Mouse (Mus musculus) erythroid progenitor cell, adult 5-6 weeks (primary cell): ENCODE measurements around the gene Ly6c1. TPM values are rescaled to one million over a fixed set of nuclear protein-coding genes. Genes with fewer than 3 reads are reported as not detected.
A peak's percentile ranks its signal among the peaks of the same experiment; 100 is the strongest.
"Not testable (repeated sequence)": the region's sequence is repeated elsewhere in the genome, so short reads cannot be mapped to it uniquely, and the experiment has no call there.

Experiments
- ATAC-seq: replicated peaks from 2 replicates; pipeline ENCODE4 v1.8.0; 2016; ENCODE audit warnings: moderate number of reproducible peaks, mild to moderate bottlenecking, moderate TSS enrichment, inconsistent platforms; ENCODE audit not compliant: poor library complexity, low FRiP score, severe bottlenecking
- total RNA-seq, 2 experiments: library from RNA; stranded (forward) in 1 of 2; stranded (reverse) in 1 of 2; fragments of 150-400 nt in 1 of 2; fragments of 186-747, 209-891 nt in 1 of 2; gene quantifications; 2 replicates each; pipeline versions ENCODE4 v1.2.3 to v1.2.4; 2015 to 2017; ENCODE audit warnings: low replicate concordance in 2 of 2

Ly6c1 gene
- total RNA-seq (2015; ENCODE audit: low replicate concordance) (5.9 and 6.8 TPM in 2 replicates), total RNA-seq (2017; ENCODE audit: low replicate concordance) (not detected in 2 replicates)

GRCm38 (mm10) chr15:75048642-75049261, at the start of gene Ly6c1:
Ly6c1 (minus strand) TSS chr15:75048830.
- not testable (repeated sequence) for ATAC-seq

- ATAC-seq = not testable (repeated sequence)
Measured at GRCm38 (mm10) chr15:75088041-75088440, 39.4 kb upstream of the Ly6c1 start.

DNA sequence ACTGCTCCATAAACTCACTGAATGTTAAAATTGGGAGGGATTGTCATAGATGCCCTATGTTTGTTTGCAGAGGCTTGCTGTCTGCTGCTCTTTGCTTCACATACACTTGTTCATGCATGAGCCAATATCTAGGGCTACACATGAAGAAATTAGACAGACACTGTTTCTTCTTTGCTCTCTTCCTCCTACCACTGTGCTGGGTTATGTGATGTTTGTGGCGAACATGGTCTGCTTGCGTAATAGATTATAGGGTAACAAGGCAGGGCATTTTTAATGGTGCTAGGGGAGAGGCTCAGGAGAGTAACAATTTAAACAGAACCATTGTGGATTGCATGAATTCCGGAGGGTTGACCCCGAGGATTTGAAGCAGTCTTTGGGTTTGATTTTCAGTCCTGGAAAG, 21.3 kb upstream of the Ly6c1 start:
- ATAC-seq = no peak

DNA sequence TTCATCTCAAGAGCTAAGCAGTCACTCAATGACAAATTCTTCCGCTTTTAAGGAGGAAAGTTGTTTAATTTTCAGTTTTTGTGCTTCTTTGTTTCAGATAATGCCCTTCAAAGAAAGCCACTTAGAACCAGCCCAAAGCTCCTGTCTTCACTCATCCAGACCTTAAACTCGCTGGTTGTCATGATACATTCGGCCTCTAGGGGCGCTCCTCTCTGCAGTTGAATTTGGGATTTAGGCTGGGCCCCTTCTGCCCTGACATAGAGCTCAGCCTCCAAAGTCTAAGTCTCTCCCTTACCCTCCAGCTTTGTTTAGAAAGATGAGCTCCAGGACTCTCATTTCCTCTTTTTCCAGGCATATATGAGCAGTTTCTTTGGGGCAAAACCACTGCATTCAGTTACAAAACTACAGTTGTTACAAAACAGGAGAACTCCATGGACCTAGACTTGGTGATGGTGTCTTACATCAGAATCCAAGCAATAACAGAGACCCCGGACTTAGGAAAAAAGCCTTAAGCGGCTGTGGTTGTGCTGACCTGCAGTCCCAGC, 13.5 kb upstream of the Ly6c1 start:
- not testable (repeated sequence) for ATAC-seq

DNA sequence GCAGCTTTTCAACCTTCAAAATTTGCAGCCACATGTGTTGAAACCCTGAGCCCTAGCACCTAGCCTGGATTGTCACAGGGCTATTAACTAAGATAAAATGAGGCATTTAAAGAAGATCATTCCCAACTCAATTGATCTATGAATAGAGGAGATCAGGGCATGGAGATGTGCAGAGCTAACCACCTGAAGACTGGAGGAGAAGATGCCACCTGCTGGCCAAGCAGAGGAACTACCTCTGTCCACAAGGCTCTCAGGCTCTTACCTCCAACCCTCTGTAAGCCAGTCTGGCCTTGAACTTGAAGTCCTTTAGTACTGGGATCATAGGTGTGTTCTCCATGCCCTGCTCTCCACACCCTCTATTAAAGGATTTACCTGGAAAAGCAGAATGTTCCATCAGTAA, 11.9 kb upstream of the Ly6c1 start:
- no peak for ATAC-seq

DNA sequence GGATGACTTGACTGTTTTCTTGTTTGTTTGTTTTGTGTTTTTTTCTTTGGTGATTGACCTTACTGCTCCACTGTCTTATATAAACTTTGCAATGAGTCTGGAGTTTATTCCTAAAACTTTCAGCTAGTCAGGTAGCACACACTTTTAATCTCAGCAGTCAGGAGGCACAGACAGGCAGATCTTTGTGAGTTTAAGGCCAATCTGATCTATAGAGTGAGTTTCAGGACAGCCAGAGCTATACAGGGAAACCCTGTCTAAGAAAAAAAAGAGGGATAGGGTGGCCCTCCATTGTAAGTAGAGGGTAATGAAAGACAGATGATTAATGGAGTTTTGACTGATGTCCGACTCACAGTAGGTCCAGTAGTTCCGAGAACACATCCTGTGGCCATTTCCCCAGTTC, 7.4 kb upstream of the Ly6c1 start:
- ATAC-seq = no peak

- ATAC-seq = not testable (repeated sequence)
Measured at GRCm38 (mm10) chr15:75055425-75055824, 6.8 kb upstream of the Ly6c1 start.

DNA sequence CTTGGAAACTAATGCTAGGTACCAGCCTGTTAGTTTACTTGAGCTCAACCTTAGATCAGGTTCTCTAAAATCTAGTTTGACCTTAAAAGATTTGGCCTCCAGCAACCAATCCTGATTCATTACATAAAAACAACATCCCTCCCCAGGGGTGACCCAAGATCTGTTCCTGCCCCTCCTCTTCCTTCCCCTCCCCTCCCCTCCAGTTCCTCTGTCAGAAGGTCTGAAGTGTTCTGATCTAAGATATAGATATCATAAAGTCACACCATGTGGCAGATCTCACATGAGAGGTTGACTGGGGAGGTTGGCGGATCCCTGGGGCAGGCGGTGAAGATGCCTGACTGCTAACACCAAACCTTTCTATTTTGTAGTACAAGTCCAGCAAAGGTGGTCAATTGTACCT, 3.8 kb upstream of the Ly6c1 start:
- not testable (repeated sequence) for ATAC-seq

GRCm38 (mm10) chr15:75051141-75051540, 2.5 kb upstream of the Ly6c1 start:
- not testable (repeated sequence) for ATAC-seq

- not testable (repeated sequence) for ATAC-seq
Measured at GRCm38 (mm10) chr15:75050593-75050992, 2.0 kb upstream of the Ly6c1 start.

GRCm38 (mm10) chr15:75049811-75050210, 1.2 kb upstream of the Ly6c1 start:
- ATAC-seq = not testable (repeated sequence)

- not testable (repeated sequence) for ATAC-seq
Measured at GRCm38 (mm10) chr15:75047970-75048320, 685 bp downstream of the Ly6c1 start.

GRCm38 (mm10) chr15:75047313-75047969, 1.2 kb downstream of the Ly6c1 start:
- not testable (repeated sequence) for ATAC-seq

- not testable (repeated sequence) for ATAC-seq
Measured at GRCm38 (mm10) chr15:75045501-75045900, 3.1 kb downstream of the Ly6c1 start.

GRCm38 (mm10) chr15:75021020-75021759, 27.4 kb downstream of the Ly6c1 start:
- peak; percentile 63; the same call in 1 of the 2 replicates for ATAC-seq

GRCm38 (mm10) chr15:75019446-75019845, 29.2 kb downstream of the Ly6c1 start:
- peak; percentile 87 for ATAC-seq

Other genes starting within 250 kb of the Ly6c1 start
- gene Gml2, start 229.8 kb downstream of the Ly6c1 start, total RNA-seq (2015; ENCODE audit: low replicate concordance) = not detected in 2 replicates
- gene Gml2, start 229.8 kb downstream of the Ly6c1 start, total RNA-seq (2017; ENCODE audit: low replicate concordance) = not detected in 2 replicates
- gene 2010109I03Rik, start 151.8 kb downstream of the Ly6c1 start, total RNA-seq (2015; ENCODE audit: low replicate concordance) = 1.1 TPM in 1 of 2 replicates, not detected in the other
- not detected in 2 replicates for gene 2010109I03Rik, start 151.8 kb downstream of the Ly6c1 start, total RNA-seq (2017; ENCODE audit: low replicate concordance)
- not detected in 2 replicates for gene Ly6i, start 65.4 kb downstream of the Ly6c1 start, total RNA-seq (2015; ENCODE audit: low replicate concordance)
- gene Ly6i, start 65.4 kb downstream of the Ly6c1 start, total RNA-seq (2017; ENCODE audit: low replicate concordance) = 3.7 TPM in 1 of 2 replicates, not detected in the other
- gene Ly6a, start 50.8 kb downstream of the Ly6c1 start, total RNA-seq (2015; ENCODE audit: low replicate concordance) = 3.4 and 20.5 TPM in 2 replicates
- gene Ly6a, start 50.8 kb downstream of the Ly6c1 start, total RNA-seq (2017; ENCODE audit: low replicate concordance) = 1.3 TPM in 1 of 2 replicates, not detected in the other
- gene Ly6c2, start 63.1 kb upstream of the Ly6c1 start, total RNA-seq (2015; ENCODE audit: low replicate concordance) = 894 and 949 TPM in 2 replicates
- 73.5 and 201 TPM in 2 replicates for gene Ly6c2, start 63.1 kb upstream of the Ly6c1 start, total RNA-seq (2017; ENCODE audit: low replicate concordance)
- 34.2 and 62.0 TPM in 2 replicates for gene Ly6g, start 106.4 kb upstream of the Ly6c1 start, total RNA-seq (2015; ENCODE audit: low replicate concordance)
- 13.9 TPM in 1 of 2 replicates, not detected in the other for gene Ly6g, start 106.4 kb upstream of the Ly6c1 start, total RNA-seq (2017; ENCODE audit: low replicate concordance)
- not detected in 2 replicates for gene BC025446, start 167.5 kb upstream of the Ly6c1 start, total RNA-seq (2015; ENCODE audit: low replicate concordance)
- gene BC025446, start 167.5 kb upstream of the Ly6c1 start, total RNA-seq (2017; ENCODE audit: low replicate concordance) = not detected in 2 replicates
- not detected in 2 replicates for gene Ly6f, start 219.6 kb upstream of the Ly6c1 start, total RNA-seq (2015; ENCODE audit: low replicate concordance)
- gene Ly6f, start 219.6 kb upstream of the Ly6c1 start, total RNA-seq (2017; ENCODE audit: low replicate concordance) = not detected in 2 replicates